Mouse (Mus musculus) erythroblast, embryonic 14.5 days (primary cell): ENCODE results near the gene Kcnj11.

Experiments used
- GATA1 ChIP-seq: IDR thresholded peaks from 2 replicates; pipeline ENCODE4 v1.6.1; 2012; ENCODE audit warnings: low read length, inconsistent platforms, mixed read lengths
- TAL1 ChIP-seq: IDR thresholded peaks from 3 replicates; pipeline ENCODE4 v1.6.1; 2012; ENCODE audit warnings: low read length, inconsistent platforms, mixed read lengths

DNA sequence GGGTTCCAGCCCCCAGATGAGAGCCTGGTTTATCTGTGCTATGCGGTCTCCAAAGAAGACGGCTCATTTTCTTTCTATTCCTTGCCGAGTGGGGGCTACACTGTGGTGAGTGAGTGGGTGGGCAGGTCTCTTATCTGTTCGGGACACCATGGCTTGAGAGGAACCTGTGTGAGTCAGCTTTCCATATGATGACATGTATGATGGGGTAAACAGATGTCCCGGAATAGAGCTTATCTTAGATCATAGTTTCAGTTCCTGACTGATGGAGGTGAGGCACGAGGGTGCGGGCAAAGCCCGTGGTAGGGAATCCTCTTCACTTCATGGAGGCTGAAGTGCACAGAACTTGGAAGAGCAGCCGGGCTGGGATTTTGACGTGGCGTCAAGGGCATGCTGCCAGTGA lies 54.7 kb downstream of the Kcnj11 start:
- TF ChIP-seq GATA1 (no peak), TAL1 (no peak)
